Mouse (Mus musculus) spleen, adult 2 months (tissue): Measurements from ENCODE around the gene A730009L09Rik. TPM values are rescaled to one million over a fixed set of nuclear protein-coding genes. Genes with fewer than 3 reads are reported as not detected.
A peak's percentile ranks its signal among the peaks of the same experiment; 100 is the strongest.

Source experiments
- DNase-seq, 2 experiments: peaks; one replicate each; pipeline versions ENCODE4 v3.0.0 to v3.0.0-alpha.2; 2012 to 2021; ENCODE audit warnings: low spot score in 2 of 2, low read depth in 1 of 2
- H3K27ac ChIP-seq: fragments of 200-500 bp; 2 replicates; pipeline ENCODE4 v1.5.1; 2012; ENCODE audit warnings: low read length, inconsistent platforms; ENCODE audit not compliant: insufficient read depth
- H3K27me3 ChIP-seq: fragments of 200-500 bp; 2 replicates; pipeline ENCODE4 v1.6.1; 2012; ENCODE audit warnings: mild to moderate bottlenecking, moderate library complexity, low read length, inconsistent platforms; ENCODE audit not compliant: control insufficient read depth, insufficient read depth
- H3K36me3 ChIP-seq: fragments of 200-500 bp; 2 replicates; pipeline ENCODE4 v1.6.1; 2012; ENCODE audit warnings: mild to moderate bottlenecking, low read length, inconsistent platforms; ENCODE audit not compliant: control insufficient read depth, insufficient read depth
- H3K4me1 ChIP-seq: fragments of 200-500 bp; 2 replicates; pipeline ENCODE4 v1.6.1; 2011; ENCODE audit warnings: inconsistent platforms; ENCODE audit not compliant: control insufficient read depth, insufficient read depth, insufficient read length
- H3K4me3 ChIP-seq: fragments of 200-500 bp; 2 replicates; pipeline ENCODE4 v1.5.1; 2011; ENCODE audit warnings: mild to moderate bottlenecking, inconsistent platforms; ENCODE audit not compliant: insufficient read depth, insufficient read length; ENCODE audit errors: extremely low read depth
- CTCF ChIP-seq: fragments of 200-500 bp; IDR thresholded peaks from 2 replicates; pipeline ENCODE4 v1.5.1; 2011; ENCODE audit warnings: mild to moderate bottlenecking, inconsistent platforms; ENCODE audit not compliant: insufficient read depth, insufficient read length, insufficient replicate concordance; ENCODE audit errors: extremely low read depth
- POLR2A ChIP-seq: fragments of 200-500 bp; IDR thresholded peaks from 2 replicates; pipeline ENCODE4 v1.6.1; 2011; ENCODE audit warnings: low read depth, low read length, inconsistent platforms
- WGBS: fragments of 180-500 bp; shearing (Covaris S2); methylation state at CpG from one replicate; pipeline ENCODE4 v1.1.7; 2018; 5-methylcytosine and 5-hydroxymethylcytosine counted together
- polyA plus RNA-seq: library from polyadenylated mRNA; depleted of rRNA; stranded (reverse); fragments of >200 nt; gene quantifications from 2 replicates; pipeline ENCODE4 v1.2.3, GENCODE M21; 2012

Gene A730009L09Rik
- polyA plus RNA-seq, 1 experiment = not detected

DNA sequence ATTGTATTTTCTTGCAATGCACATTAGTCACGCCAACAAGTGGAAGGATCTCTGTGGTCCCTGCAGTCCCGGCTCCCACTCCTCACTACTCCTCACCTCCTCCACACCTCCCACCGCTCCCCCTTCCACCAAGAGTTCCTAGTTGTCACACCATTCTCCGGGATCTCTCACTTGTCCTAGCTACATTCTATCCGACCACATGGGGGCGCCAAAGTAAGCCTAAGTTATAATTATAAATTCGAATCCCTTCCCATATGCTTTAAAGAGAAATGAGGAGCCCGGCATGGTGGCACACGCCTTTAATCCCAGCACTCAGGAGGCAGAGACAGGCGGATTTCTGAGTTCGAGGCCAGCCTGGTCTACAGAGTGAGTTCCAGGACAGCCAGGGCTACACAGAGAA lies 12.5 kb downstream of the A730009L09Rik start:
- Histone ChIP-seq H3K36me3 (no peaks in the 10 kb centered on the region), H3K4me1 (no peaks in the 10 kb centered on the region), H3K27me3 (no peaks in the 10 kb centered on the region), H3K27ac (no peak overlapping the region), H3K4me3 (no peak overlapping the region)
- DNase-seq = peak in 1 of 2 experiments; percentile 46
- 29% methylated on average over 11 of the region's 11 CpGs for WGBS
- no peak for TF ChIP-seq CTCF
- TF ChIP-seq POLR2A = no peak

DNA sequence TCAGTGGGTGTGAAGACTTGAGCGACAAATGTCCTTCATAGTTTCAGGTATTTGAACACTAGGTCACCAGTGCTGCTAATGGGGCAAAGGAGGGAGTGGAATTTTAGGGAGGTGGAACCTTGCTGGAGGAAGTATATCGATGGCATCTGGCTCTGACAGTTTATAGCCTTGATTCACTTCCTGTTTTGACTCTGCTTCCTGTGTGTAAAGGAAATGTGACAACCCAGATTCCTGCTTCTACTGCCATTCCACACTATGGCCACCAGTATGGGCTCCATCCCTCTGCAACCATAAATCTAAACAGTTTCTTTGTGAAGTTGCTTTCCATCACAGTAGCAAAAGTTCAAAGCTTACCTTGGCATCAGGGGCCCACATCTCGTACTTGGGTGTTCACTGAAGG lies 17.9 kb downstream of the A730009L09Rik start:
- no peaks in the 10 kb centered on the region for H3K27me3 ChIP-seq
- no peak overlapping the region for H3K27ac ChIP-seq
- no peaks in the 10 kb centered on the region for H3K4me1 ChIP-seq
- no peak for DNase-seq
- WGBS = 64% methylated on average over 3 of the region's 3 CpGs
- TF ChIP-seq POLR2A = no peak
- TF ChIP-seq CTCF = no peak
- no peaks in the 10 kb centered on the region for H3K36me3 ChIP-seq
- H3K4me3 ChIP-seq = no peak overlapping the region

DNA sequence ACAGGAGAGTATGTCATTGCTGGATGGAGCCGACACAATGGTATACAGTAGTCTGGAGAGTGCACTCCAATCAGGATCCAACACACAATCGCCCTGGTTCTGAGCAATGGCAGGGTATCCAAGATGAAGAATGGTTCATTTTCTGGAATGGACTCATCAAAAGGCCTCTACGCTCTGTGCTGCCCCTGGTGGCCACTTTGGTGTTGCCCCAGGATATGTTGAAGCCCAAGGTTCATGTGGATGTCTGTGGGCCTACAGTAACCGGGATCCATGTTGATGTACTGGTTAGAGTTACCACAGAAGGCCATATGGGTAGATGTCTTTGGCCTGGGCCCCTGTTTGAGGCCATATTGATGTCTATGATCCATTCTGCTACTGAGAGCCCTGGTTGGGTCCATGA lies 31.1 kb downstream of the A730009L09Rik start:
- H3K4me1 ChIP-seq = no peaks in the 10 kb centered on the region
- no peaks in the 10 kb centered on the region for H3K36me3 ChIP-seq
- TF ChIP-seq CTCF = no peak
- no peak for TF ChIP-seq POLR2A
- no peak for DNase-seq
- H3K27me3 ChIP-seq = no peaks in the 10 kb centered on the region; the same call in 1 of the 2 replicates
- 89% methylated on average over 4 of the region's 4 CpGs for WGBS
- no peak overlapping the region for H3K4me3 ChIP-seq
- no peak overlapping the region for H3K27ac ChIP-seq

DNA sequence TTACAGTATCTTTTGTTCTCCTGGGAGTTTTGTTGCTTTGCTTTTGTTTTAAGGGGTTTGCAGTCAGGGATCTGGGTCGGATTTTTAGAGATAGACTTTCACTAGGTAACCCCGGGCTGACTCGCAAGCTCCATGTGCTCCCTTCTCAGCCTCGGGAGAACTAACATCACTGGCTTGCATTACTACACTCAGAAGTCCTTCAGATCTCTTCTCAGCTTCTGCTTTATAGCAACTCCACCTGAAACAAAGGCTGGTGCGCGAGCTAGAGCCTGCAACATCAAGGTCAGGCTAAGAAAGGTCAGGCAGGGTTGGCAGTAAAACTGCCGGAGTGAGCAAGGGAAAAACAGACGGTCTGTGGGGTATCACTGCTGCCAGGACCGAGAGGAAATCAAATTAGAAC lies 34.2 kb downstream of the A730009L09Rik start:
- DNase-seq = no peak
- Histone ChIP-seq H3K27ac (no peak overlapping the region), H3K36me3 (no peaks in the 10 kb centered on the region), H3K27me3 (no peaks in the 10 kb centered on the region; the same call in 1 of the 2 replicates), H3K4me3 (no peak overlapping the region), H3K4me1 (no peaks in the 10 kb centered on the region)
- TF ChIP-seq POLR2A (no peak), CTCF (no peak)
- 67% methylated on average over 9 of the region's 9 CpGs for WGBS

DNA sequence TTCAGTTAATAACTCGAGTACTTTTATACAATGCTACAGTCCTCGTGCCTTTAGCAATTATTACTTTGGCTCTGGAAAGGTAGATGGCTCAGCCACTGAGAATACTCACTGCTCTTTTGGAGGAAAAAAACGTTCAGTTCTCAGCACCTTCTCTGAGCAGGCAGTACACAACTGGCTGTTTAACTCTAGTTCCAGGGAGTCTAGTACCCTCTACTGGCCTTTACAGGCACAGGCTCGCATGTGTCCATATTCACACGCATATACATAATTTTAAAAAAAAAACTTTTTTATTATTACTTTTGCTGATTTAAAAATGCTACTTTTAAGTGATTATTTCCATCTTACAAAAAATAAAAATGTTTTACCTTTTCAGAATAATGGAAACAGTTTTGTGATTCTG lies 35.5 kb downstream of the A730009L09Rik start:
- 83% methylated on average over 5 of the region's 5 CpGs for WGBS

DNA sequence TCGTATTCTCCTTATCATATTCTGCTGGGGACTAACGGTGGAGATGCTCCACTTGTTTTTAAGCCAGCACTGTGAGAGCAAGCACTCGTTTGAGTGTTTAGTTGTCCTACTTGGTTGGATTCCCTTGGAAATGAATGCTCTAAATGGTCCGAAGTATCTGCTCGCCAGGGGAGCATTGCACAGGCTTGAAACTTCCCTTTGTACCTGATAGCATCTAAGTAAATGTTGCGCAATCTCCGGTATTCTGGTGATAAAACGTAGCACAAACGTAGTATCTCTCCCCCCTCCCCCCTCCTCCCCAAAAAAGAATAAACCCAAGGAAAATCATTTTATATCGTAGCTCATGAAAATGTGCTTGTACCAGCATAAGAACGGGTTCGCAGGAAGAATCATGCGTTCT lies 39.1 kb downstream of the A730009L09Rik start:
- H3K27me3 ChIP-seq = no peaks in the 10 kb centered on the region
- H3K4me1 ChIP-seq = no peaks in the 10 kb centered on the region
- H3K4me3 ChIP-seq = no peak overlapping the region
- TF ChIP-seq POLR2A (no peak), CTCF (no peak)
- H3K36me3 ChIP-seq = no peaks in the 10 kb centered on the region
- H3K27ac ChIP-seq = no peak overlapping the region
- DNase-seq = no peak
- 60% methylated on average over 13 of the region's 13 CpGs for WGBS

More for the DNA sequence above, 35.5 kb downstream of the A730009L09Rik start:
- H3K27ac ChIP-seq = no peak overlapping the region
- H3K27me3 ChIP-seq = no peaks in the 10 kb centered on the region; the same call in 1 of the 2 replicates
- no peaks in the 10 kb centered on the region for H3K36me3 ChIP-seq
- no peak overlapping the region; the same call in 1 of the 2 replicates for H3K4me3 ChIP-seq
- H3K4me1 ChIP-seq = no peaks in the 10 kb centered on the region
- TF ChIP-seq POLR2A = no peak
- TF ChIP-seq CTCF = no peak
- DNase-seq = no peak

DNA sequence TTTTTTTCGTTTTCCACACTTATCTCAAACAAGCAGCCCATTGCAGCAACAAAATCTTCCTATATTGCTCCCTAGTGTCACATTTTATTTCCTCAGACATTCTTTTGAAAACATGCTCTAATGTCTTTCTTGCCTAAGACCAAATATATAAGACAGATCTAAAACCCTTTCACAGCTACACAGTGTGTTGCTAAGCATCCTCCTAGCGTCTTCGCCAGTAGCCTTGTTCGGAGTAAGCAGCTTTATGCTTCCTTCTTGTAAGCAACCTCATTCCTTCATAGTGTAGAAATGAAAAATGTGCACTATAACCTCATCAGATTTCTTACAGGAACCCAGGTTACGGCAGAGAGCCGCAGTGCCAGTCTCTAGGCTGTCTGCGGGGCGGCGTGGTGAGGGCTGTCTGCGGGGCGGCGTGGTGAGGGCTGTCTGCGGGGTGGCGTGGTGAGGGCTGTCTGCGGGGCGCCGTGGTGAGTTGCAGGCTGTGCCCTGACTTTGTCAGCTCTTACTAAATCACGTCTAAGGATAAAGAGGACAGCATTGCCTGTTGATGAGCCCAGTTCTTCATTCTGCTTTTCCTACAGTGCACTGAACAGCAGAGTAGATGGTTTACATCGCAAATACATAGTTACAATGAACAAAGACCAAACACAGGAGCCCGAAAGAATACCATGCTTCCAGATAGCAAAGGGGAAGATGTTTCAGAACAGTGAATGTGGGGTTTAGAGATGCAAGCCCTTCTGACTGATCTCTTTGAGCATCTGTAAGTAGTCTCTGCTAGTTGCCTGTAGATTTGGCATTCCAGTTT lies 43.4 kb downstream of the A730009L09Rik start:
- Histone ChIP-seq H3K27ac (no peak overlapping the region), H3K36me3 (no peaks in the 10 kb centered on the region), H3K4me1 (no peaks in the 10 kb centered on the region), H3K27me3 (no peaks in the 10 kb centered on the region; the same call in 1 of the 2 replicates), H3K4me3 (no peak overlapping the region)
- TF ChIP-seq POLR2A (no peak), CTCF (no peak)
- DNase-seq = no peak
- WGBS = 74% methylated on average over 20 of the region's 20 CpGs
